Mouse (Mus musculus): ENCODE measurements around the gene 1700025C18Rik.

The 1700025C18Rik gene

DNA sequence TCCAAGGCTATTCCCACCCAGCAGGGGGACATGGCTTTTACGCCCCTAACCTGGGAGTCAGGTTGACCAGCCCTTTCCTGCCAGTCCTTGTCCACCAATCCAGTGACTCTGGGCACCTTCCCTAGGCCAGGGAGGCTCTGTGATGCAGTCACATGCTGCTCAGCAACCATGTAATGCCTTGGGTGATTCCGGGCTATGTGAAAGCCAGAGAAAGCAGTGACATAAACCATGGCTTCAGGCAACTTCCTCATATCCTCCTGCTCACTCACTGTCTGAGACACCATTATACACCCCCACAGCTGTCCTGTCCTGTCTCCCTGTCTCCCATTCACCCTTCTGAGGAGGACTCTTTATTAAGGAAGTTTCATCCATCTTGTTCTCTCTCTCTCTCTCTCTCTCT is at the start of gene 1700025C18Rik:
Gene 1700025C18Rik, minus strand, starts transcription at position 101 of the 400 bp plus-strand sequence.
- in situ Hi-C loops (cut with MboI, MseI): no loop called here

DNA sequence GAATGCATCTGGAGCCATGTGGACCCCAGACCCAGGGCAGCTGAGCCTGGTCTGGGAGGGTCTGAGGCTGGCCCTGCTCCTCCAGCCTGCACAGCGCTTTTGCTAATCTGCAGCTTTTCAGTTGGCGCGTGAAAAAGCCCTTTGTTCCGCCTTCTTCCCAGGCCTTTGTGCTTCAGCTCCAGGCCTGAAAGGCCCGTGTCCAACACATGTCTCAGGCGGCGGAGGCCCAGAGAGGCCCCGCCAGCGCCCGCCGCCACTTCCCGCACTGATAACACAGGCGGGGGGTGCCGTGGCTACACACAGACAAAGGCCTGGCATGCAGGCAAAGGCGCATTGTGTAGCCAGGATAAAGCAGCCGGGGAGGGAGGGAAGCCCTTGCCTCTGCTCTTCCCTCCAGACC is 45.5 kb upstream of the 1700025C18Rik start:
- in situ Hi-C loops (cut with MboI, MseI): no loop called here

DNA sequence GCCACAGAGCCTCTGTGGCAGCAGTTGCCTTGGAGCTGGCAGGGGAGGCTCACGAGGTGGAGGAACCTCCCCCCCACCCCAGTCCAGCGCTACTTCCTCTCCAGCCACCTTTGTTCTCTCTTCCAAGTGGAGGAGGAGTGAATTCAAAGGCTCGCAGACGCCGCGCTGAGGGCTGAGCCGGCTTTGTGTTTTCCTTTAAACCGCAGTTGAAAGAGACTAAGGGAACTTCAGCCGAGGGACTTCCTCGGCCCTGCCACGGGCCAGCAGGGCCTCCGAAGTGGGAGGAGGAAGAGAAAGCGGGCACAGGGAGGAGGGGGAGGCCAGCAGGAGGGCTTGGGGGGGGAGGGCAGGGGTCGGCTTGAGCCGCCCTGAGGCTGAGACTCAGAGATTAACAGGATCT is 43.0 kb upstream of the 1700025C18Rik start:
- in situ Hi-C loops (cut with MboI, MseI): no loop called here

DNA sequence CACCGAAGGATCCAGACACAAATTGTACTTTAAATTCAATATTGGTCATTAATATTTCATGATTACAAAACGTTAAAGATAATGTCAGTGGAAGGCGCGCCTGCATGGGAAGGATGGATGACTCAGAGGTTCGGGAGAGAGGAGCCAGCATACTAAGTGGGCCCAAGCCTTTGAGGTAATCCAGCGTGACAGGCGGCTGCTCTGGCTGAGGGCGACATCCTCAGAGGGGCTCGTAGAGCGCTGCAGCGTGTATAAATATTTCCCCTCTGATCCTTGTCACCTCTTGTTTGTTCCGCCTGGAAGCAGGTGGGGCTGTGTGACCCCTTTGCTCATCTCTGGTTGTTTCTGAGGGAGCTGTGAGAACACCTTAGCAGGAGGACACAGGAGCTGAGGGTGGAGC is 40.9 kb upstream of the 1700025C18Rik start:
- in situ Hi-C loops (cut with MboI, MseI): no loop called here

DNA sequence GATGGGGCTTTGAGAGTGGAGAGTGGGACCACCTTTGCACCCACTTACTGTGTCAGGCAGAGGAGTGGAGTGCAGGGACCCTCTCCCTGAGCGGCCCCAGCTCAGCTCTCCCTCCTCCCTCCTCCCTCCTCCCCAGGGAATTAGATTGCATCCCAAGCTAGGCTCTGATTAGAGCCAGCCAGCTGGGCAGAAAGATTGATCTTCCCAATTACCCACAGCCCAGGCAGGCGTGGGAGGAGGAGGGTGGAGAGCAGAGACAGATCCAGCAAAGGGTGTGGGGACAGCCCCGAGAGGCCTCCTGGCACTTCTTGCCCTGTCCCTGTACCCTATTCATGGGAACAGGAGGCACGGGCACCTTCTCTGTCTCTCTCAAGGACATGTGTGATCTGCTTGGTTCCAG is 38.6 kb upstream of the 1700025C18Rik start:
- in situ Hi-C loops (cut with MboI, MseI): no loop called here

DNA sequence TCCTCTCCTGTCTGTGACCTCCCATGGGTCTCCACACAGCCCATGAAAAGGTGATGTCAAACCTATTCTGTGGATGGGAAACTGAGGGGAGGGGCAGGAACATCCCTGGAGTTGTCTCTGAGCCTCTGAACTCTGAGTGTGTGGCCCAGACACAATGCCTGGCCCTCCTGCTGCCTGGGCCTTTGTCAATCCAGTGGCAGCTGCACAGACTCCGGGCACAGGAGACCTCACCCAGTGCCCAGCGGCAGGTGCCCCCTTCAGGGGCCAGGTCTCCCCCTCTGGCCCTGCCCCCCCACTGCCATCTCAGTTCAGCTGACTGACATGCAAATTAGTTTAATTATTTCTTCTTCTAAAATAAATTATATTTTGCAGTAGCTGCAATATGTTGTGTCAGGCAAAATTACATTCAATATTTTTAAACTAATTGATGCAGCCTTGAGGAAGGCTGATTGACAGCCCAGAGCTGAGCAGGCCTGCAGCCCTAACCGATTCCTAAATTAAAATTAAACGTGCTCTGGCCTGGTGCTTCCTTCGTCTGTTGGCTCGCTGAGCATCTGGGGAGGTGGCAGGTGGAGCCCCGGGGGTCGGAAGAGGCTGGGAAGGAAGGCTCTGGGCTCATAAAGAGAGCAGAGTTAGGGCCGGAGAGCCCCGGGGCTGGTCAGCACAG is 36.5 kb upstream of the 1700025C18Rik start:
- in situ Hi-C loops (cut with MboI, MseI): no loop called here

DNA sequence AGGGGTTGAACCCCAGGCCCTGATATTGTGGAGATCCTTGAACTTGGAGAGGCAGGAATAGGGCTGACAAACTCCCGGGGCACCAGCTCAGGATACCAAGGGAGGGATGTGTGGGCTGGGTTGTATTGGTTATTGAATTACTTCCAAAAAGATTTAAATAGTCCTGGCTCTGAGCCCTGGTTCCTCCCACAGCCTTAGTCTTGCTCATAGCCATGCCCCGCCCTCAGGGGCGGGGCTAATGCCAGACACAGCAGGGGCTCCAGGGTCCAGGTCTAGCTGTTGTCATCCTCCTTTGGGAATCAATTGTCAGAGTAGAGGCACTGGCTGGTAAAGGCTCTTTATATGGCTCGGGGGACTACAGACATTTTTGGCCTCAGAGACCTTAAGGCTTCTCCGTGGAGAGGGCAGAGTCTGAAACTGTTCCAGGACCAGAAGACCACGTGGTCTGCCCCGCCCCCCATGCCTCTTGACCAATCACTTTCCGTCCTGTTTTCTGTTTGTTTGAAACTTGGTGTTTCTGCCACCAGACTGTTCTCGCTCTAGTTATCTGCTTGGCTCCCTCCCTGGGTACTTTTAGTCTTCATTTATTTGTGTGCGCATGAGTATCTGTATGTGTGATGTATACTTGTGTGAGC is 30.8 kb upstream of the 1700025C18Rik start:
- in situ Hi-C loops (cut with MboI, MseI): no loop called here

DNA sequence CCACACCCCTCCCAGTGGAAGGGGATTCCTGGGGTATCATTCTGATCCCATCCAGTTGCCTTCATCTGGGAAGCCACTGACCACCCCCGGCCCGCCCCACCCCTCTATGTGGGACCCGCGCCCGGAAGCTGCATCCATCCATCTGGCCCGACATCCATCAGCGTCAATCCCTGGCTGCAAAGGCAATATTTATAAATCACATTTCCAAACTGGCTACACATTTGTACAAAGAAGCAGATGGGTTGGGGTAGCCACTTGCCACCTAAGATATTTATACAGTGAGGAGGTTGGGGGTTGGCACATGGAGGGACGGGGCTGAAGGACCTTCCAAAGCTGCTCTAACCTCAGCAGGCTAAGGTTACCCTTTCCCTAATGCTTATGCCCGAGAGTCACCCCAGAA is 30.2 kb upstream of the 1700025C18Rik start:
- in situ Hi-C loops (cut with MboI, MseI): no loop called here

DNA sequence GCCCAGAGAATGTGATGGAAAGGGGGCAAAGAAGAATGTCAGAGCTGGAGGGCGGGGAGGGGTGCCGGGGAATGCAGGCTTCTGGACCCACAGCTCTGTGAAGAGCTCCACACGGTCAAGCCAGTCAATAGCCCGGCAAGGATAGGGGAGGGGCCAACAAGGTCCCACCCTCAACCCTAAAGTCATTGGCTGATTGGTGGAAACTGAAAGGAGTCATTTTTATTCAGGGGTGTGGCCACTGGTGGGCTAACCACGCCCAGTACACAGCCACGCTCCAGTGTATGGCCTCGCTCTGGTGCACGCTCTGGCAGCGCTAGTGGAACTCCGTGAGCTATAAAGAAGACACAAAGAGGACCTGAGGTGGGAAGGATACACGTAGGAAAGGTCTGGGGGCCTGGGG is 23.2 kb upstream of the 1700025C18Rik start:
- in situ Hi-C loops (cut with MboI, MseI): no loop called here

DNA sequence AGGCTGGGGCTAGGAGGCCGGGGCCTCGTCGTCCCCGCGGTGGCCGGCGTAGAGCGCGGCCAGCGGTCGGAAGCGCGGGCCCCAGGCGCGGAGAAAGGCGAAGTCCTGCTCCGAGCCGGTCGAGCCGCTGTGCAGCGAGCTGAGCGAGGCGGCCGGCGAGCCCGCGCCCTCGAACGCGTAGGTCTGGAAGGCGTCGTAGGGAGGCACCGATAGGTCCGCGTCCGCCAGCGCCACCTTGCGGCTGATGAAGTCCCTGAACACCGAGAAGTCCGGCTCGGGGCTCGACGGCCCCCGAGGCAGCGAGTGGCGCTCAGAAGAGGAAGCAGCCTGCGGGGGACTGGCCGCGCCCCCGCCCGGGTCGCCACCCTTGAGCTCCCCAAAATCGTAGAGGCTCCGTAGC is 21.6 kb upstream of the 1700025C18Rik start:
- in situ Hi-C loops (cut with MboI, MseI): no loop called here

DNA sequence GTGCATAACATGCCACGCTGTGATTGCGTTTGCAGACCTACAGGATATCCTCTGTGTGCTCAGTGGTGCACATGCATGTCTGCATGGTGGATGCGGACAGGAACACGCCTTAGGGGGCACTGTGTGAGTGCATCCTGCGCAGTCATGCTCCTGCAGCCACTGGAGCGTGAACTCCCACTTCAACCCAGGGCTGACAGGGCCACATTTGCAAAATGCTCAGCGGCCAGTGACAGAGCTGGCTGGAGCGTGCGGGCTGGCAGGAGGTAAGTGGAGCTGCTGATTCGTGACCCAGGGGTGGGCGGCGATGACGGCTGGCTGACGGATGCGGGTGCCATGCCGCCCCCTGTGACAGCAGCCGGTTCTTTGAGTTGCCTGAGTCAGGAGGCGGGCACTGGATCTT is 16.0 kb upstream of the 1700025C18Rik start:
- in situ Hi-C loops (cut with MboI, MseI): no loop called here

DNA sequence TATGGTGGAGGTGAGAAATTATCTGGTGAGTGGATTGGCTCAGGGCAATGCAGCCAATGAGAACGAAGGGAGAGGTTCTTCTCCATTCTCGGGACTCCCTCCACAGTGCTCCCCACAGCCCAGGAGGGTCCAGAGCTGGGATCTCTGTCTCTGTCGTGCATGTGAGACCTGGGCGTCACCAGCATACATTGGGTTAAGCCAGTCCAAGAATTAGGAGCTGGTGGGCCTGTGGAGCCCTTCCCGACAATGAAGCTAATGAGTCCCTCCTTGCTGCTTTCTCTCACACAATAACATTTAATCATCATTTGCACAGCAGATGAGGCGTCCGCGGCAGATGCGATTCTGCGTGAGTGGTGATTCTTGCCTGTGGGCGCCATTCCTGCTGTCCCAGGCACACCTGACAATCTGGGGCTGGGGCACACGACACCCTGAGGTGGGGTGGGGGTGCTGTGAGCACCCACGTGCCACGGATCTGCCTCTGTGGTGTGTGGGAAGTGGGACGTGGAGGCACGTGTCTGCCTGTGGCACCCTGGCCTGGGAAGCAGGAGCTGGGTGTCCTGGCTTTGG is 15.0 kb upstream of the 1700025C18Rik start:
- in situ Hi-C loops (cut with MboI, MseI): no loop called here

DNA sequence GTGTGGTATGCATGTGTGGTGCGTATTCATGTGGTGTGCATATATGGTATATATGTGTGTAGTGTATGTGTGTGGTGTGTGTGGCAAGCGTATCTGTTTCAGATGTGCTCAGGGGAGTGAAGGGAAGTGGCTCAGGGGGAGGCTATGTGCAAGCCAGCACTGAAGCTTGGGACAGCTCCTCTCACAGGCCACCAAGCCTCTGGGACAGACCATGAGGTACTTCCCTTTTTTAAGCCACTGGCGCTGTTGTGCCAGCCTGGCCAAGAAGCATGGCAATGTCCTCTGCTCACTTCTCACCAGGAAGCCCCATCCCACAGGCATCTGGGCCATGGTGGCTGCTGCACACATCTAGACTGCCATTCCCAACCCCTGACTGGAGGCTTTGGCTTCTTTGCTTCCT is 12.4 kb upstream of the 1700025C18Rik start:
- in situ Hi-C loops (cut with MboI, MseI): no loop called here

DNA sequence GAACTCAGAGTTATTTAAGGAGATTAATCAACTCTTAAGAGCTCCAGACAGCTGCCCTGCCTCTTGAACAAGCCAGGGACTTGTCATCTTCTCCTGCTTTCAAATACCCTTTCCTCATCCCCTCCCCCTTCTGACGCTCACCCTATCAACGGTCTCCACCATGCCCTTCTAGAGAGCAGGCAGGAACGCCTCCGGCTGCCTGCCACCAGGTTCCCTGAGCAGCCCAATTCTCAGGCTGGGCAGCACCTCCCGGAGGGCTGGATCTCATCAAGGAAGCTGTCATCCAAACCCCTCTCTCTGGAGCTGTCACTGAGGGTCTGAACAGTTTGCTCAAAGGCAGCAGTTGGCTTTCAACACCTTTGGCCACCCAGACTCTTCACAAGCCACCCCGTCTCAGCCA is 10.2 kb upstream of the 1700025C18Rik start:
- in situ Hi-C loops (cut with MboI, MseI): no loop called here

DNA sequence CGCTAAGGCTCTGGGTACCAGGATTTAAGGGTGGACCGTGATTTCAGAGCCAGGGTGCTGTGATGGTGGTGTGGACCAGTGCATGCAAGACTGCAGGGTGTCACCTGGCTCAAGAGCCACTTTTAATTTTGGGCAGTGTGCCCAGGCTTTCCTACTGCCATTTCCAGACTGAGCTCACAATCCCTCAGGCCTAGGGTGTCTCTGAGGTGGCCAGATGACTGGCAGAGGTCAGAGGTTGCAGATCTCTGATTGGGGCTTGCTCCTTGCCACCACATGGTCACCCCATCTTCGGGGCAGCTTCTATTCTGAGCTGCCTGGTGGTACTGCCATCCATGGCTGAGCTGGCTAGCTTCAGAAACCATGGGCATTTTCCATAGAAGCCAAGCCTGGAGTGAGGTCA is 8.3 kb upstream of the 1700025C18Rik start:
- in situ Hi-C loops (cut with MboI, MseI): no loop called here

DNA sequence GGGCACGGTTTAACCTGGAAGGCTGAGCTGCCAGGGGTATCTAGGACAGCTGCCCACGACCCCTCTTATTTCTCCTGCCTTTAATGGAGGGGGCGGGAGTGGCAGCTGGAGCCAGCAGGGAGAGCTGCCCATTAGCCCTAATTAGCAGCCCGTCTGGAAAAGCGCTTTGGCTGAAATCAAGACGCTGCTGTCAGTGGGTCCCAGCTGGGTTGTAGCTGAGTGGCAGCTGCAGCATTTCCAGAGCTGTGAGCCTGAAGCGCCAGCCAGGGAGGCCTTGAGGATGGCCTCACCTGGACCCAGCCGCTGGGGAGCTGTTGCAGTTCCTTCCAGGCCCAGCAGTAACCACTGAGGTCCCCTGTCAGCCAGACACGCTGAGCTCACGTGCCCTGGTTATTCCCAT is 5.8 kb upstream of the 1700025C18Rik start:
- in situ Hi-C loops (cut with MboI, MseI): no loop called here

DNA sequence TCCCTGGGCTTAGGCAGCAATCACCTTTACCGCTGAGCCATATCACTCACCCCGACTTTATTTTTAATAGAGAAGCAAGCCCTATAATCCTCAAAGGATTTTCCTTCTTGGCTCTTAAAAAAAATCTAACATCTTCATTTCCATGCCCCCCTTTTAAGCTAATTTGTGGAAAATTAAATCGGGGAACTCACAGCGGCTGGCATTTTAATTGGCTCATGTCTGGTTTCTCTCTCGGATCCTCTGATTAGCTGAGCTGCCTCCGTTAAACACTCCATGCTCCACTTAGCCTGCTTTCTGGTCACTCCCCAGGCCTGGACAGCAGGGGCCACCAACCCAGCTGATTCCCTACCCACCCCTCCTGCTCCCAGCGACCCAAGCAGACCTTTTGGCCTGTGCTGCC is 1.8 kb upstream of the 1700025C18Rik start:
- in situ Hi-C loops (cut with MboI, MseI): no loop called here

DNA sequence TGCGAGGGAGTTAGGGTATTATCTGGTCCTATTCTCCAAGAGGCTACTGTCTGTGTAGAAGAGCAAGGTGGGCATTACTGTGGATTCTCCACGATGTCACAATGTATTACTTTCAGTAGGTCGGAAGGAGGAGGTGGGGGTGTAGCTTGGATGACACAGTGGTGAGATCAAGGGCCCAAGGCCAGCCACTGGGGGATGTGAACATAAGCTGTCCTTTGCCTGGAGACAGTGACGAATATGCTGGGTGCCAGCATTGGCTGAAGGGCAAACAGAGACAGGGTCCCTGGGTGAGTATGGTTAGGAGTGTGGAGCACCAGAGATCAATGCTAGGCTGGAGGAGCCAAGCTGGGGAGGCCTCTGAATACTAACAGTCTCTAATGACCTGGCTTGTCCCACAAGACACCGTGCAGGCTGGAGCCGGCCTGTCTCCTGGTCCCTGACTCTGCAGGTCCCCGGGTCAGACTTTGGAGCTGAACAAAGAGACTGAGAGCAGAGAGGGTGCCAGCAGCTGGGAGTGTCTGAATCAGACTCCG is 949 bp upstream of the 1700025C18Rik start:
- in situ Hi-C loops (cut with MboI, MseI): no loop called here

DNA sequence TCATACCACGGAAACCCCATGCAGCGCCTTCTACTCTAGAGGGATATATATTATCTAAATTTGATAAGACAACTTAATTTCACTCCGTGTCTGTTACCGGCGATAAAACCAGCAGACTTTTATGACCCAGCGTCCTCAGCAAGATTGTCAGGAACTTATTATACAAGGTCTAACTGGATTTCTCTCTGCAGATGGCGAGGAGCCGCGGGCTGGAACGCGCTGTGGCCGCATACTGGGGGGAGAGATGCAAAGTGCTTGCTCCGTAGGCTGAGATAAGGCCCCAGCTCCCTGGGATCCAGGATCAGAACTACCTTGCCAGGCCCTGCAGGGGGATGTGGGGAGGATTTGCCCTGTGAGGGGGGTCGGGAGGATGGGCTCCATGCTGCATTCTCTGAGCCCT is 1.1 kb downstream of the 1700025C18Rik start:
- in situ Hi-C loops (cut with MboI, MseI): no loop called here

DNA sequence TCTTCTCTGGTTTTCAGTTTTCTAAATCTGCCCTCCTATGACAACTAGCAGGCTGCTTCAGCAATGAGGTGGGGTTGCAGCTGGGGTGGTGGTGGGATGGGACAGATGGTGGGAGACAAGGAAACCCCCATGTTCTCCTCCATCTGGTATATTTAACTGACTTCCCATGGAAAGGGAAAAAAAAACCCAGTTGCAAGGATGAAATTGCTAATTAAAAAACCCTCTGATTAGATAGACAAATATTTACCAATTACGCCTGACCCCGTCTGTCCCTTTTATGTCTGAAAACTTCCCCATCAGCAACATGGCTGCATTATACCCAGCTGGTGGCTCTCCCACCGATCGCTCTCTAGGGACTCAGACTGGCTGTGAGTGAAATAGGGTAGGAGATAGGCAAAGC is 3.9 kb downstream of the 1700025C18Rik start:
- in situ Hi-C loops (cut with MboI, MseI): no loop called here

DNA sequence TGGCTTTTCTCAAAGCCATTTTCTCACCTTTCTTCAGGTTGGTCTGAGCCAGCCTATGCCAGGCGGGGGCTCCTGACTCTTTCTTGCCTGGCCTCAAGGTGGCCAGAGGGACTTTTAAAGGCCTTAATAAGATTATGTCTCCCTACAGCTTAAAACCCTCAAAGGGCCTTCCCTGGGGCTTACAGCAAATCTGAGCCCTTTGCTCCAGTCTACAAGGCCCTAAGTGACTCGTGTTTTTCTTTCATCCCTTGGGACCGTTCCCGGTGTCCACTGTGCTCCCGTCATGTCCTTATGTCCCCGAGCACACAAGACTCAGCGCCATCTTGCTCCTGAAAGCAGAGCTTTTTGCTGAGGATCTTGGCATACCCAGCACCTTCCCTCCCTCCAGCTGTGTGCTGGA is 9.3 kb downstream of the 1700025C18Rik start:
- in situ Hi-C loops (cut with MboI, MseI): no loop called here

DNA sequence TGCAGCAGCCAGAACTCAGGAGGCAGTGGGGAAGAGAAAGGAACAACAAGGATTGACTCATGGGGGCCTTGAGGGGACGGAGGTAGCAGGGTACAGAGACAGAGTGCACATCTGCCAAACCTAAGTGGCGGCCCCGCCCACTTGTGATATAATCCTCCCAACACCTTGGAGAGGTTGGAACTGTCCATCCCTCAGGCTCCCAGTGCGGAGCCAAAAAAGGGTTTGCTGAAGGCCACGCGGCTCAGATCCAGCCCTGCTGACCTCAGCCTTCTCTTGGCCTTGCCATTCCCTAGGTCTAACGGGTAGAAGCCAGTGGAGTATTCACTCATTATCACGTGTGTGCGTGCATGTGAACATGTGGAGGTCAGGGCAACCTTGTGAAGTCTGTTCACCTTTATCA is 9.9 kb downstream of the 1700025C18Rik start:
- in situ Hi-C loops (cut with MboI, MseI): no loop called here

DNA sequence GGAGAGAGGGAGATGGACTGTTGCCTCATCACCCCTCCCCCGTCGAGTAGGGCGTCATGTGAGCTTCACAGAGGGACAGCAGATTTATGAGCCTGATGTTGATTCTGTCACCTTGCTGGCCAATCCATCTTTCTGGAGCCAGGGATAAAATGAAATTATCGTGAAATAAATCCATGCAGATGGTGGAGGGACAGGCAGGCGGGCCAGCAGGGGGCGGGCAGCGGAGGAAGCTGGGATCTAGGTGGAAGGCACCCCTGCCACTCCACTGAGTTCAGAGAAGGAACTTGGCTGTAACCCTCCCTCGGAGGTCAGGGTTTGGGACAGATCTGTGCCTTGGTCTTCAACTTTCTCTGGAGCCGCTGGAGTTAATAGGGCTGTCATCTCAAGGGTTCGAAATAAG is 11.9 kb downstream of the 1700025C18Rik start:
- in situ Hi-C loops (cut with MboI, MseI): loop anchor here (5.0 kb wide), 1 partner anchor 284 kb away; no protein-coding TSS in a partner anchor

Measured in T-helper 2 cell (primary cell).